Mouse (Mus musculus): ENCODE data around the gene Nme1. TPM values are rescaled to one million over a fixed set of nuclear protein-coding genes. Genes with fewer than 3 reads are reported as not detected.
A peak's percentile ranks its signal among the peaks of the same experiment; 100 is the strongest.

The Nme1 gene
- polyA plus RNA-seq (2015; fragmentation: Nextera tagmentation; extraction: Ambion mirVana): 340 and 371 TPM in 2 replicates

- WGBS: under 1% methylated on average over 40 of the region's 40 CpGs
- Histone ChIP-seq H3K27ac (peak within 1 kb of the TSS; percentile 85), H3K27me3 (no peaks in the 10 kb centered on the region), H3K4me3 (peak within 1 kb of the TSS; percentile 75), H3K9me3 (no peaks in the 10 kb centered on the region), H3K36me3 (peaks cover 28% of the 10 kb centered on the region), H3K9ac (peak within 1 kb of the TSS; percentile 89), H3K4me2 (peak within 1 kb of the TSS; percentile 79), H3K4me1 (replicated peaks) (peaks cover 28% of the 10 kb centered on the region)
- peak; percentile 95 for ATAC-seq (ENCODE audit: low FRiP score)
Measured at GRCm38 (mm10) chr11:93968005-93968847, at the start of gene Nme1, which contains the start of gene Gm20390. TSS of gene Nme1 (minus strand) at chr11:93968521. TSS of gene Gm20390 (minus strand) at chr11:93968293.

DNA sequence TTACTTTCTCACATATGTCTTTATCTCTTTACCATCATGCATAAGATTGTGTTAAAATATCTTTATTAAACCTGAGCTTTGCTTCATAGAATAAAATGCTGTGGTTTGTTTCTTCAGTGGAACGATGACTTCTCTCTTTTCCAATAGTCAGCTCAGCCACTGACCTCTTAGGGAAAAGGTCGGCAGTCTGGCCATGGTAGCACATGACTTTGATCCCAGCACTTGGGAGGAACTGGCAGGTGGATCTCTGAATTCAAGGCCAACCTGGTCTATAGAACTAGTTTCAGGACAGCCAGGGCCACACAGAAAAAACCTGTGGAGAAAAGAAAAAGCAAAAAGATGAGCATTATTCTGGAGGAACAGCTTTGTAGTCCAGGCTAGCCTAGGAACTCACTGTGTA is 35.0 kb upstream of the Nme1 start:
- 91% methylated on average over 2 of the region's 2 CpGs for WGBS
- Histone ChIP-seq H3K27me3 (no peaks in the 10 kb centered on the region), H3K4me3 (no peak overlapping the region), H3K36me3 (no peaks in the 10 kb centered on the region), H3K9me3 (no peaks in the 10 kb centered on the region), H3K4me1 (replicated peaks) (peaks cover 12% of the 10 kb centered on the region), H3K27ac (no peak overlapping the region), H3K4me2 (no peak overlapping the region), H3K9ac (no peak overlapping the region)
- ATAC-seq (ENCODE audit: low FRiP score): no peak

- Histone ChIP-seq H3K4me3 (no peak overlapping the region), H3K9me3 (no peaks in the 10 kb centered on the region), H3K27ac (no peak overlapping the region), H3K27me3 (no peaks in the 10 kb centered on the region), H3K36me3 (no peaks in the 10 kb centered on the region), H3K4me1 (replicated peaks) (peaks cover 37% of the 10 kb centered on the region), H3K4me2 (no peak overlapping the region), H3K9ac (0 out of 2 replicates have a peak overlapping the region, but pooled peaks have one; percentile 16)
- ATAC-seq (ENCODE audit: low FRiP score): no peak
Measured at GRCm38 (mm10) chr11:93999276-93999675, 31.0 kb upstream of the Nme1 start.

DNA sequence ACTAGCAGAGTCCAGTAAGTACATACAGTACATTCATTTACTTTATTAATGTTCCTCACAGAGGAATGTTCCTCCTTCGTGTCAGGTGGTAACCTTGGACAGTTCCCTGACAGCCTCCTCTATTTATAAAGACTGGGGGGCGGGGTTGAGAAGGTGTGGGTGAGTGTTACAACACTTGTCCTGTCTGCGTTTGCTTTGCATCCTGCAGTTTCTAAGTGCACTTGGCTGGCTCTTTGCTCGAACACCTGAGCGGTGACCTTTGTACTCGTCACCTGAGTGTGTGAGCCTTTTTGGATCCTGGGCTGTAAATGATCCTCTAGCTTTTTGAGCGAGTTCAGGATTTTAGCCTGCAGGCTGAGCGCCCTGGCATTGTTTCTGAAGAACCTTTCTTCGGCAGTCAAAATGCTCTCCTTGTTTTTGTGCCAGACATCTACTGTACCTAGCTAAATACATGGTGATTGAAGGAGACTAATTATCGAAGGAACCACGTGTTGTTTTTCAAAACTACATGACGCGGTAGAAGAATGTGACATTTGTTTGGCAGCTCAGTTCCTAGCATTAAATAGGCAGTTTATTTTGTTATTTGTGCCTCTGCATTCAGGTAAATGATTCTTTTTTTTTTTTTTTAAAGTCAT is 28.9 kb upstream of the Nme1 start:
- H3K36me3 ChIP-seq: no peaks in the 10 kb centered on the region
- no peaks in the 10 kb centered on the region for H3K9me3 ChIP-seq
- H3K4me3 ChIP-seq: peak overlapping the region; percentile 96
- peaks cover 37% of the 10 kb centered on the region for H3K4me1 ChIP-seq (replicated peaks)
- WGBS: 40% methylated on average over 13 of the region's 13 CpGs
- H3K4me2 ChIP-seq: peak overlapping the region; percentile 96
- H3K27me3 ChIP-seq: 0 out of 2 replicates have a peak, but pooled peaks cover 6% of the 10 kb centered on the region
- no peak for ATAC-seq (ENCODE audit: low FRiP score)
- peak overlapping the region; percentile 92 for H3K9ac ChIP-seq
- H3K27ac ChIP-seq: no peak overlapping the region

DNA sequence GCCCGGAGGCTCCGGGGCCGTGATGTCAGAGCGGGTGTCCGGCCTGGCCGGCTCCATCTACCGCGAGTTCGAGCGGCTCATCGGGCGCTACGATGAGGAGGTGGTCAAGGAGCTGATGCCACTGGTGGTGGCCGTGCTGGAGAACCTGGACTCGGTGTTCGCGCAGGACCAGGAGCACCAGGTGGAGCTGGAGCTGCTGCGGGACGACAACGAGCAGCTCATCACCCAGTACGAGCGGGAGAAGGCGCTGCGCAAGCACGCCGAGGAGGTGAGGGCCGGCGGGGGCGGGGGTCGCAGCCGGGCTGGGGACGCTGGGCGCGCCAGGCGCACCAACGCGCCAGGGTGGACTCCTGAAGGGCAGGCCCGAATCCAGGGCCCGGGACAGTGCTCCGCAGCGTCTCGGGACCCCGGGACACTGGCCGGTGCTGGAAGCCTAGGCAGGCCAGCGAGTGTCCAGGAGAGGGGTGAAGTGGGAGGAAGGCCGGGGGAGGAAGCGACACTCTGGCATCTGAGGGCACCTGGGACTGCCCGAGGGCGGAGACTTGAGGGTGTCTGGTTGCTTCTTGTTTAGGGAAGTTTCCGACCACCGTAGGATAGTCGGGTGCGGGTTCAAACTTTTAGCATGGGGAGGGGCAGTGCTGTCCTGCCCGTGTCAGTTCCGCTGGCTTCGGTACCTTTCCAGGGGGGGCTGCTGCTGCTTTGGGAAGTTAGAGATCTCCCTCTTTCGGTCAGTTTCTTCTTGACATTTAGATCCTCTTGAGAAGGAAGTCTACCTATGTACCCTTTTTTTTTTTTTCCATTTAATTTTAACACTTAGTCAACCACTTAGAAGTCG is 28.2 kb upstream of the Nme1 start:
- peaks cover 37% of the 10 kb centered on the region for H3K4me1 ChIP-seq (replicated peaks)
- peak overlapping the region; percentile 92 for H3K9ac ChIP-seq
- 0 out of 2 replicates have a peak, but pooled peaks cover 6% of the 10 kb centered on the region for H3K27me3 ChIP-seq
- H3K9me3 ChIP-seq: no peaks in the 10 kb centered on the region
- H3K36me3 ChIP-seq: no peaks in the 10 kb centered on the region
- H3K4me2 ChIP-seq: peak overlapping the region; percentile 96
- WGBS: 1% methylated on average over 56 of the region's 58 CpGs
- H3K4me3 ChIP-seq: peak overlapping the region; percentile 96
- peak overlapping the region; percentile 96 for H3K27ac ChIP-seq
- ATAC-seq (ENCODE audit: low FRiP score): peak; percentile 75

DNA sequence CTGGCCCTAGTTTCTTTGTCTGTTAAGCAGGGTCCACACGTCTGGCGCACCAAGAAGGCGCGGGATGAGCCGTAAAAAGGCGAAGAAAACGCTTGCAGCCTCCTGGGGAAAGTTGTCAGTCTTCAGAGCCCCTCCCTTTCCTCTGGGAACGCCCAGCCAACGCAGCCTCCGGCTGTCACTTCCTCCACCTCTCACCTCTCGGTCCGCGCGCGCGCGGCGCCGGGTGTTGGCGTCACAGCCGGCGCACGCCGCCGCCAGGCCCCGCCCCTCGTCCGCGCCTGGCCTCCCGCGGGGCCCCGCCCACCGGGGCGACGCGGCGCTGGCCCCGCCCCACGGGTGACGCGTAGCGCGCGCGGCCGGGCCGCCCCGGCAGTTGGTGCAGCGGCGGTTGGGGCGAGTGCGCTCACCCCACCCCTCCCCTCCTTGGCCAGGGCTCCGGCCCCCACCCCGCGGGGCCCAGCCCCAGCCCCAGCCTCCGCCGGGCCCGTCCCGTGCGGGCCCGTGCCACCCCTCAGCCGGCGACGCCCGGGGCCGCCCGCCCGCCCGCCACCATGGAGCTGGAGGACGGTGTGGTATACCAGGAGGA is 27.5 kb upstream of the Nme1 start, which contains the start of gene Spag9:
Gene Spag9, plus strand, starts transcription at position 372 of the 586 bp plus-strand sequence.
- WGBS: under 1% methylated on average over 55 of the region's 70 CpGs

GRCm38 (mm10) chr11:93995111-93995719 is 26.9 kb upstream of the Nme1 start:
- H3K9ac ChIP-seq: peak overlapping the region; percentile 92
- peak; percentile 49 for ATAC-seq (ENCODE audit: low FRiP score)
- H3K4me2 ChIP-seq: peak overlapping the region; percentile 81
- H3K4me1 ChIP-seq (replicated peaks): peaks cover 37% of the 10 kb centered on the region
- H3K27me3 ChIP-seq: 0 out of 2 replicates have a peak, but pooled peaks cover 6% of the 10 kb centered on the region
- 9% methylated on average over 15 of the region's 15 CpGs for WGBS
- H3K9me3 ChIP-seq: no peaks in the 10 kb centered on the region
- H3K27ac ChIP-seq: peak overlapping the region; percentile 96
- H3K36me3 ChIP-seq: no peaks in the 10 kb centered on the region
- H3K4me3 ChIP-seq: peak overlapping the region; percentile 96

More for the DNA sequence above, 27.5 kb upstream of the Nme1 start, which contains the start of gene Spag9:
- ATAC-seq (ENCODE audit: low FRiP score): peak; percentile 93
- peaks cover 37% of the 10 kb centered on the region for H3K4me1 ChIP-seq (replicated peaks)
- H3K9me3 ChIP-seq: no peaks in the 10 kb centered on the region
- H3K36me3 ChIP-seq: no peaks in the 10 kb centered on the region
- H3K4me3 ChIP-seq: peak within 1 kb of the TSS; percentile 96
- 0 out of 2 replicates have a peak, but pooled peaks cover 6% of the 10 kb centered on the region for H3K27me3 ChIP-seq
- H3K9ac ChIP-seq: peak within 1 kb of the TSS; percentile 92
- peak within 1 kb of the TSS; percentile 96 for H3K27ac ChIP-seq
- H3K4me2 ChIP-seq: peak within 1 kb of the TSS; percentile 96

DNA sequence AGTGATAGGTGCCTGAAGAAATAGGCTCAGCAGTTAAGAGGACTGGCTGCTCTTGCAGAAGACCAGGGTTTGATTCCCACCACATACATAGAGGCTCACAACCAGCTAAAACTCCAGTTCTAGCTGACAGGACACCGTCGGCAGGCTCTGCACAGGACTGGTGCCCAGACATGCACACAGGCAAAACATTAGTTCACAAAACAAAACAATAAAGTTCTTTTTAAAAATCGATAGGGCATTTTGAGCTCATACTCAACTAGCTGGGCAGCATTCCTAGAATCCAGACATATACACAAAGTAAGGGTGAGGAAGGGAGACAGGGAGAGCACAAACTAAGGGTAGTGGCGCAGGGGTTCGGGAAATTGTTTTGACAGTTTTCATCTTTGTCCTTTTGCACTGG is 26.2 kb upstream of the Nme1 start:
- H3K9ac ChIP-seq: peak overlapping the region; percentile 92; the same call in 1 of the 2 replicates

GRCm38 (mm10) chr11:93988328-93989062 is 20.2 kb upstream of the Nme1 start:
- no peak overlapping the region for H3K4me2 ChIP-seq
- peaks cover 3% of the 10 kb centered on the region; the same call in 1 of the 2 replicates for H3K27me3 ChIP-seq
- peak overlapping the region; percentile 8; the same call in 1 of the 2 replicates for H3K27ac ChIP-seq
- H3K9ac ChIP-seq: no peak overlapping the region
- H3K9me3 ChIP-seq: no peaks in the 10 kb centered on the region
- H3K4me3 ChIP-seq: no peak overlapping the region
- H3K4me1 ChIP-seq (replicated peaks): no peaks in the 10 kb centered on the region
- no peak for ATAC-seq (ENCODE audit: low FRiP score)
- 73% methylated on average over 12 of the region's 12 CpGs for WGBS
- no peaks in the 10 kb centered on the region for H3K36me3 ChIP-seq

More for the DNA sequence above, 26.2 kb upstream of the Nme1 start:
- no peak overlapping the region for H3K4me3 ChIP-seq
- H3K9me3 ChIP-seq: no peaks in the 10 kb centered on the region
- H3K36me3 ChIP-seq: no peaks in the 10 kb centered on the region
- no peak overlapping the region for H3K27ac ChIP-seq
- H3K27me3 ChIP-seq: 0 out of 2 replicates have a peak, but pooled peaks cover 6% of the 10 kb centered on the region
- H3K4me1 ChIP-seq (replicated peaks): peaks cover 37% of the 10 kb centered on the region
- 74% methylated on average over 5 of the region's 5 CpGs for WGBS
- peak overlapping the region; percentile 81 for H3K4me2 ChIP-seq
- ATAC-seq (ENCODE audit: low FRiP score): no peak

GRCm38 (mm10) chr11:93987625-93988327 is 19.5 kb upstream of the Nme1 start:
- ATAC-seq (ENCODE audit: low FRiP score): no peak
- H3K9ac ChIP-seq: no peak overlapping the region

More at GRCm38 (mm10) chr11:93987625-93988327, 19.5 kb upstream of the Nme1 start:
- H3K4me3 ChIP-seq: no peak overlapping the region
- peak overlapping the region; percentile 8; the same call in 1 of the 2 replicates for H3K27ac ChIP-seq
- WGBS: 82% methylated on average over 8 of the region's 8 CpGs
- no peaks in the 10 kb centered on the region for H3K4me1 ChIP-seq (replicated peaks)
- H3K27me3 ChIP-seq: peaks cover 3% of the 10 kb centered on the region; the same call in 1 of the 2 replicates
- H3K4me2 ChIP-seq: no peak overlapping the region
- no peaks in the 10 kb centered on the region for H3K9me3 ChIP-seq
- no peaks in the 10 kb centered on the region for H3K36me3 ChIP-seq

Data from hindbrain, embryonic 13.5 days (tissue).